Mouse (Mus musculus): ENCODE data around the gene Mettl27.

DNA sequence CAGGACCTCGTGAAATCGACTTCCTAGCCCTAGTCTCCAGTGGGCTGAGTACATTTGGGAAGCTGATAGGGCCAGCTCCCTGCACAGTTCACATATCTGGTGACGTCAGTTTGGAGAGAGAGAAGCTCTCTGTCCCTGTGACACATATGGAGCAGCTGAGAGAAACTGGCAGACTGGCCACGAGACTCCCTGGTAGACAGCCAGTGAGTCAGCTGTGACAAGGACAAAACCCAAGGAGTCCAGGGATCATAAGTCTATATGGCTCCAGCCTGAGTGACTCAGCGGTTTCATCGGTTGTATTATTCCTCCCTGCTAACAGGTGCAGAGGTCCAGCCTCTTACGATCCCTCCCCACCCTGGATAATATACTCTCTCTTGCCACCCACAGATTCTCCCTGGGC lies 26.9 kb downstream of the Mettl27 start:
- TF ChIP-seq CTCF (IDR thresholded peaks at IDR 0.05; ENCODE audit: low read depth) (no peak), EP300 (IDR thresholded peaks at IDR 0.05; ENCODE audit: low read depth) (no peak)
